Mouse (Mus musculus): ENCODE data around the gene Chst8.

Gene Chst8

DNA sequence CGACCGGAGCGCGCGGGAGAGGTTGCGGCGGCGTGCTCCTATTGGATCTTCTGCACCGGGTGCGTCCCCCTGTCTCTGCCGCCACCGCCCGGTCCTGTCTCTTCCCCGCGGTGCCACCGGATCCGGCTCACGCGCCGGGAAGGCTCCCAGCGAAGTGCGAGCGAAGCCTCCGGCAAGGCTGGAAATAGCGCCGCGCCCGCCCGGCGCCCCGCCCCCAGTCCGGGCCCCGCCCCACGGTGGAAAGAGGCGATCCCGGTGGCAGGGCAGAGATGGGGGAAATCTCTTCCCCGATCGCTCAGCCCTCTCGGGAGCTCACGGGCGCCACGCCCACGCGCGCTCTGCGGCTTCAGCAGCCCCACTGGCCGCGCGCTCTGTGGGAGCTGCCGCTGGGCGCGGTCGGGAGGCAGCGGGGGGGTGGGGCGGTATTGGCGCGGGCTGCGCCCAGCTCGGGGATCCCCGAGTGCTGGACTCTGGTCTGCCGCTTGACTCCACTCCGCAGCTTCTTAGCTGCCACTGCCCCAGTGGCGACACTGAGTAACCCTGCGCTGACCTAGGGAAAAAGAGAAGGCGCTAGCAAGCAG is at the start of gene Chst8:
Gene Chst8 (minus strand): TSS at position 181 of the 581 bp plus-strand sequence.
- peak; percentile 66 for DNase-seq

DNA sequence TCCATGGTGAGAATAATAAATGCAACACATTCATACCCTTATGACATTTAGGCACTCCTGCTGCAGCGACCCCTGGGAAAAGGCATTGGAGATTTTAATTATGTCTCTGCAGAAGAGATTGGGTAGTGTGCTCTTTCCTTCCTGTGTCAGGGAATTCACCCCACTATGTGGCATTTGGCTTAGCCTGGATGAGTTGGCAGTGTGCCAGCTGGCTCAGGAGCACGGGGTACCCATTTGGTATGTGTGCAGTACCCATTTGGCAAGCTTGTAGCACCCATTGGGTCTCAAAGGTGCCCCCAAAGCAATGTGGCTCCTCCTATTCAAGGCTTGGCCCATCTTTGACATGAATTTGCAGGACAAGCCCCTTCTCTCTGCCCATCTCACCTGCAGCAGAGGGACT is 45.8 kb upstream of the Chst8 start:
- DNase-seq = peak; percentile 17

DNA sequence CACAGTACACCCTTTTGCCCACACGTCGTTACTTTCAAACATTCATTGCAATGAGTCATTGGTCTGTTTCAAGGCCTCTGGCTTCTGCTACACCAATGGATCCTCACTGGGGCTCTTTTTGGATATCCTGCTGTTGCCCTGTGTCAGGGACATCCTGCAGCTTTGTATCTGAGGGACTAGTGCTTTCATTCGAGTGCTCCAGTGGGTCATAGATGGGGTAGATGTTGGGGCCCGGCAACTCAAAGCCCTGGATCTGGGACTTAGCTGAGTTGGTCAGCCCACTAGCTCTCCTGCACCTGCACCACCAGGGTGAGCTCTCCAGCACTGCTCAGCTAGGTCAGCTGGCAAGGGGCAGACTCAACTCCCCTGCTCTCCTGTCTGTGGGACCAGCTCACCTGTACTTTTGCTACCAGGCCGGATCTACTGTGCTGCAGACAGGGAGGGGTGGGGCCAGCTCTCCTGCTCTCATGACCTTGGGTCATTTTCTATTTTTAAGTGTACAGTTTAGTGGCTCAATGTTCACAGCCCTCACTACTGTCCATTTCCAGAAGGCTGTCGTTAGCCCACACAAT is 42.4 kb upstream of the Chst8 start:
- DNase-seq = no peak

DNA sequence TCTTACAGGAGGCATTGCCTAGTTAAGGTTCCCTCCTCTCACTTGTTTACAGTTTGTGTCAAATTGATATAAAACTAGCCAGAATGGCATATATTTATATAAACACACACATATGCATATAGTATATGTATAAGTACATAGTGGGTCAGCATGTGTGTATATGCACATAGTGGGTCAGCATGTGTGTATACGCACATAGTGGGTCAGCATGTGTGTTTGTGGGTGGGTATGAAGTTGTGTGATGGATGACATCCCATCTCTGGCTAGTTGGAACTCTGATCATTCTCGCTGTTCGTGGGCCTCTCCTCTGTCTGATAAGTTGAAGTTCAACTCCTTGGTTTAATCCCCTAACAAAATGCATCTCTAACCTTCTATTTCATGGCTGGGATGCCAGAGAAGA is 40.9 kb upstream of the Chst8 start:
- no peak for DNase-seq

DNA sequence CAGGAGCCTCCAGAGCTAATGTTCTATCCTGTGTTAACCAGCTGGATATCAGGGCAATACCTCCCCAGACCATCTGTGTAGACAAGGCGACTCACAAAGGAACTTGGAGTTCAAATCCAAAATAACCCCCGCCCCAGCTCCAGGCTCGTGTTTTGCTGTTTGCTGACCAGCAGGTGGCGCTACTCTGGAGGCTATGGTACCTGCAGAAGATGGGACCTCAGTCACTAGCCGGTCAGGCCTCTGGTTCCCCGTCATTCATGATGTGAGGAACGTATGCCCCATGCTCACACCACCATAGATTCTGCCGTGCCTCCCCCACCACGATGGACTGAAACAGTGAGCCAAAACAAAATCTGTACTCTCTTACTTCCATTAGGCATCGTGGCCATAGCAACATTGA is 37.1 kb upstream of the Chst8 start:
- DNase-seq = no peak

DNA sequence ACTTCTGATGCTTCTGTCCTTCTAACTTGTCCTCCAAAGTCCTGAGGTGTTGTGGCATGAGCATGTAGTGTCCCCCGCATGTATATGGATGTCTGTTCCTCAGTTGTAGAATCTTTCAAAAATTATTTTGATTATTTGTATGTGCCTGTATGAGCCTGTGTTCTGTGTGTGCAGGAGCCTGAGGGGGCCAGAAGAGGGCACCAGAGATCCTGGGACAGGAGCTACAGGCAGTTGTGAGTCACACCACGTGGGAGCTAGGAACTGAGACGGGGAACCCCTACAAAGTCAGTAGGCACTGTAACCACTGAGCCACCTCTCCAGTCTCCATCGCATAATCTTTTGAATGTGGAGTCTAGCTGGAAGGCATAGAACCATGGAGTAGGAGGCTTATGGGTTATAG is 36.3 kb upstream of the Chst8 start:
- DNase-seq = no peak

DNA sequence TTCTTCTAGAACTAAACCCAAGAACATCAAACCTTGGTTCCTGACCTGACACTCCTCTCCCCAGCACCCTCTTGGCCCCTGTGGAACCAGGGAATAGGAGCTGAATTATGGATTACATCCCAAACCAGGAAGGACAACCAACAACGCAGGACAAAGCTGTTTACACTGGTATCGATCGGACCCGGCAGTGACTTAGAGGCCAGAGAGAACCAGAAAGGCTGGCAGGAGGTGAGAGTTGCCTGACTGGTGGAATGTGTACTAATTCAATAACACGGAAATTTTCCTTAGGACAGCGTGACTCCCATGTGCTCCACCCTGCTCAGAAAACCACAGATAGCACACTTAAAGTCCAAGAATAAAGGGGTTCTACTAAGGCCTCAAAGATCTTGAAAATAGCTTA is 35.4 kb upstream of the Chst8 start:
- DNase-seq = no peak

DNA sequence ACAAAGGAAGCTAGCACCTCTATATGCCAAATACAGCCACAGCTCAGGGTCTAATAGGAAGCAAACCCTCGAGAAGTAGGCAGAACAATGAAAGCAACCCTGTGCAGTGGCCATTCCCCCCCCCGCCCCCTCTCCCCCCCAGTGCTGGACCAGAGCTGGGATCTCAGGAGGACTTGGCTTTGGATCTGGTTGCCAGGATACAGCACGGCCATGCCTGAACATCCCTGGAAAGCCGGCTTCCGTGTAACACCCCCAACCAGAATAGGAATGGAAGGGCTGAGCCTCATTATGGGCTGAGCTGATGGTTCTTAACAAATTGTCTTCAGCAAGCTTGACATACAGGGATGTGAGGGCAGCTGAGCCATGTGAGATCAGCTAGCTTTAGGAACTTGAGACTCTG is 34.9 kb upstream of the Chst8 start:
- no peak for DNase-seq

DNA sequence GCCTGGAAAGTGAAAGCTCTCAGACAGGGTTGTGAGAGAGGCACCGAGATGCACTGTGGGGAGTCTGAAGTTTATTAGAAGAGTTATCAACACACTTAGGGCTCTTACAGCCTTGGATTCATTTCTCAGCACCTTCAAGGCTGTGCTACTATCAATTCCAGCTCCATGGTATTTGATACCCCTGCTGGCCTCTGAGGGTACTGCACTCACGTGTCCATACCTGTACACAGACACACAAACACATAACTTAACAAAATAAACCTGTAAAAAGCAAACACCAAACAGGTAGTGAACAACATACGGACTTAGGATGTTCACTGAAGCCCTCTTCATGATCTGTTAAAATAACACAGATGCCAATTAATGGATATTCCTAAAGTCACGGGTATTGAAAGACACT is 26.2 kb upstream of the Chst8 start:
- no peak for DNase-seq

DNA sequence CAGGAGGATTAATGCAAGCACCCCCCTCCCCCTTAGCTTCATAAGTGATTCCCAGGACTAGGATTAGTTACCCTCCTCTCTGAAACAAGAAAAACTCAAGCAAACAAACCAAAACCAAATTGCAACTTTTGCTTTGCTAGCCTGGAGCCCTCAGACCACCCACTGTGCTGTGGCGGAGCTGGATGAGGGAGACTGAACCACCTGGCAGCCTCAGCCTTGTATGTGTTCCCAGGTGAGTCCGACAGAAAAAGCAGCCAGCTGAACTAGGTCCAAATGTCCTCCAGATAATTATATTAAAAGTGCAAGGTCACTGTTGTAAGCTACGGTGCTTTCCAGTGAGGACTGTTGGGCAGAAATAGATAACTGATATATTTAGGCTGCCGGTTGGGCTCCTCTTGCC is 25.7 kb upstream of the Chst8 start:
- DNase-seq = no peak

DNA sequence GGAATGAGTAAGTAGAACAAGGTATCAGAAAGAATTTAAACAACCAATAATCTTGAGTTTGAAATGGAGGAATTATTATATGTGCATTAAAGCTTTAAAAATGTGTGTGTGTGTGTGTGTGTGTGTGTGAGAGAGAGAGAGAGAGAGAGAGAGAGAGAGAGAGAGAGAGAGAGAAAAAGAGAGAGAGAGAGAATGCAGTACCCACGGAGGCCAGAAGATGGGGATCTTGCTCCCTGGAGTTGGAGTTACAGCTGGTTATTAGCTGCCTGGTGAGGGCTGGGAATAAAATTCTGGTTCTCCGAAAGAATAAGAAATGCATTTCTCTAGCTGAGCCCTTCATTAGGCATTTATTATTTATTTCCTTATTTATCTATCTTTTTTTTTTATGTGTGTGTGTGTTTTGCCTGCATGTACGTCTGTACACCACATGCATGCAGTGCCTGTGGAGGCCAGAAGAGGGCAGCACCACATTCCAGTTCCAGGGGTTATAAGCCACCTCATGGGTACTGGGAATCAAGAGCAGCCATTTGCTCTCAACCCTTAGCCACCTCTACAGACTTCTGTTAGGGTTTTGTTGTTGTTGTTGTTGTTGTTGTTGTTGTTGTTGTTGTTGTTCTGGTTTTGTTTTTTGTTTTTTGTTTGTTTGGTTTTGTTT is 13.9 kb upstream of the Chst8 start:
- no peak for DNase-seq

DNA sequence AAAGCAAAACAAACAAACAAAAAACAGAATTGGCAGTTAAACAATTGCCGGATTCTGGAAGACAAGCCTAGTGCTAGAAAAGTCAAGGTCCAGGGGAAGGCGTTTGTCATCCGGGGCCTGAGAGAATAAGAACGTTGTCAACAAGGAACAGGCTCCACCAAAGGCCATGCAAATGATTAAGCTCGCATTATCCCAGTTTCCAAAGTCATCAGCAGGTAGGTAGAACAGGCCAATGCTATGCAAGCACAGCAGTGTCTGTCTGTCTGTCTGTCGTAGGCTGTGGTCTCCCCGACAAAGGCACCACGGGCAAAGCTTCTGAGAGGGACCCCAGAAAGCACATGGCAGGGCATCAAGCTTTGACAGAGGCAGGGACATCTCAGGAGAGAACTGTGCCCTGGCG is 9.1 kb upstream of the Chst8 start:
- DNase-seq = no peak

DNA sequence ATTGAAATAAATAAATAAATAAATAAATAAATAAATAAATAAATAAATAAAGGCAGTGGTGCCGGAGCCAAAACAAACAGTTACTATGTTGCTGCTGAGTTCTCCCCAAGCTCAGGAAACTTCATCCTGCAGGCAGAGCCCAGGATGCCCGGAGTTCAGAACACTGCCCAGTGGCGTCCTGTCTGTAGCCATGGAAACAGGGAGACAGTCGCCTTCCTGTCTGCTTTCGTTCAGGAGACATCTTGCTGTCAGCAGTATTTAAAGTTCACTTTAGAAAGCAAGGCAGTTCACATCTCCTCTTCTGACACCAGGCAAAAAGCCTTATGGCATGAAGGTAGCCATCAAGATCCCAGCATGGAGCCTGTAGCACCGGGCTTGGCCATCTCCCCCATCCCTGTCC is 8.0 kb upstream of the Chst8 start:
- no peak for DNase-seq

DNA sequence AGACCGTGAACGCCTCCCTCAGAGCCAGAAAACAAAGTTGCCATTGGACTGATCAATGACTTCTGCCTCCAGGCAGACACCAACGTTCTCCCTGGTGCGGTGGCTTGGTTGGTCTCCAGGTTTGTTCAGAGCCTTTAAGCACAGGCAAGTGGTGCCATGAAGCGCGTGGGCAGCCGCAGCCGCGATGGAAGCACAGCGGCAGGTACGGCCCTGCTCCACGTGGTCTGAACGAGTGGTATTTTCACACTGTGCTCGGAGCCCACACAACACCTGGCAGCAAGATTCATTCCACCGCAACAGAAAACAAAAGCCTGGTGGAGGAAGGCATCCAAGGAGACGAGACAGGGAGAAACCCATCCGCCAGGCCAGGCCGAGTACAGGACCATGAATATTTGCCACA is 7.3 kb upstream of the Chst8 start:
- DNase-seq = no peak

DNA sequence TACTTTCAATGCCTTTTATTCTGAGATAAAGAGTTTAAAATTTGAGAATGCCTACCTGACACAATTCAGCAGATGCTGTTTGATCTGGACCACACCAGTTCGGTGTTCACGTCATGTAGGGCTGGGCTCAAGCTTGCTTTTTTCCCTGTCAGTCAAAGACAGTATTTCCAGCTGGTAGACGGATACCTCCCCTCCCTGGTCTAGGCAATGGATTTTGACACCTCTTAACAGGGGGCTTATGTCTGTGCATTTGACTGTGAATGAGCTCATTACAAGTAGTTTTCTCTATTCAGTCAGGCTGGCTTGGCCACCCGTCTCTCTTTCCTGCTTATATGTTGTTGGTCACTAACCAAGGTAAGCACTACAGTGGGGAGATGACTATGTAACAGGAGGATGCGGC is 6.1 kb upstream of the Chst8 start:
- DNase-seq = no peak

DNA sequence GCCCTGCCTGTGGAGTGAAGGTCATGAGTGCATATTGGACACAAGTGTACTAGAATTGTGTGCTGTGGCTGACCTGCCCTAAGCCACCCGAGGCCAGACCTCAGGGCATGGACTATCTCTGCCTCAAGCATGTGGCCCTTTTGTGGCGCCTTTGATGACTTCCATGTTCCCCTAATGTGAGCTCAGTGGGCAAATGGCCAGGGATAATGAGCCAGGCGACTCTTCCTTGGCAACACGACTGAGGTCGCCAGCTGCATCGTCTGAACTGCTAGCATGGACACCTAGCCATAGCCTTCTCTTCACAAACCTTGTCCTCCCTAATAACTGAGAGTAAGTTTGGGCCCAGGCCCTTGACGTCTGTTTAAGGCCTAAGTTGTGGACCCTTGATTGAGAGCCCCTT is 4.5 kb upstream of the Chst8 start:
- DNase-seq = no peak

DNA sequence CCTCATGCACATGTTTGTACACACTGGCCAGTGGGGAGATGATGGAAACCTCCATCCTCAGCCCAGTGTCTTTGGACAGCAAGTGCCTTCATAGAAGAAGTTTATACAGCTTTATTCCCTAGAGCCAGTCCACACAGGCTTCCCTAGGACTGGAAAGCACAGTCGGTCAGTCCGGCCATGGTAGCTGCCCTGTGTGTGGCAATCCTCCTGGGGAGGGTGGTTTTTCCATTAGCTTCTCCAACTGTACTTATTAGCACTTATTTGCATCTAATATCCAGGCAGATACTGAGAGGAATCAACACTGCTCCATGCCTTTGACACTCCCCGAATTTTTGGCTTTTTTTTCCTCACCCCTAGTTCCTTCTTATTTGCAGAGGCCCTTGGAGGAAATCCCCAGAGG is 2.3 kb upstream of the Chst8 start:
- DNase-seq = no peak

DNA sequence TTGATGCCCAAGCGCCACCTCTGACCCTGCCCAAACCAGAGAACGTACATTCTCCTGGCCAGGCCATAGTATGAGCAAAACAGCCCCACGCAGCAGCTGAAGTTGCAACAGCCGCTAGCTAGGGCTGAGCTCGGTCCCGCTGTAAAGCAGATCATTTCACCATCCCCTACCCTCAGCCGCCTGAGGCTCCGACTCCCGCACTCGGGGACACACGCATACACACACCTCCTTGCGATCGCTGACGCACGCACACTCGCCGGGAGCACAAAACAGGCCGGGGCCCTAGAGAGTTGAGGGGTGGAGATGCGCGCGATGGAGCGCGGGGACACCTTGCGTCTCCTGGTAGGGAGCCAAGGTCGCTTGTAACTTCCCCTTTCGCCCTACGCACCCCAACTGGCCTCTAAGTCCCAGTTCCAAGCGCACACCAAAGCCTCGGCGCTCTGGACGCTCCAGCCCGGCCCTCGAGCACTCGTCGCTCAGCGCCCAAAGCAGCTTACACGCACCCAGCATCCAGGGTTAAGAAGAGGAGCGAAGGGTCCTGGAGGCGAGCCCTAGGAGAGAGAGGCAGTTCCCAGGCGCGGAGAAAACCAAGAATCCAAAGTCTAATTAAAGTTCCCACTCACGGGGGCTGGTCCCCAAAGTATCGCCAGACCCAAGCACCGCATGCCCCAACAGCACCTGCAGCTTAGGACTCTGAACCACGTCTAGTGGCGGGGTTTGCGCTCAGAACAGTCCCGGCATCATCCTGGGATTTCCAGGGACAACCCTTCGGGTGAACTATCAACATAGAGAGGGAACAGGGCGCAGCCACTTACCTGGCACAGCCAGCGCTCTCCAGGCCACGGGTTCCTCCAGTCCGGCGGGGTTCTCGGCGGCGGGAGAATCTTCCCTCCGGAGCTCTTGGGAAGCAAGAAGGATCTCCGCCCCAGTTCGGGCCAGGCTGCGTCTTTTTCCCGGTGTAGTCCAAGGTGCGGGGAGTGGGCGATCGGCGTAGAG is 682 bp downstream of the Chst8 start:
- peak; percentile 18 for DNase-seq

DNA sequence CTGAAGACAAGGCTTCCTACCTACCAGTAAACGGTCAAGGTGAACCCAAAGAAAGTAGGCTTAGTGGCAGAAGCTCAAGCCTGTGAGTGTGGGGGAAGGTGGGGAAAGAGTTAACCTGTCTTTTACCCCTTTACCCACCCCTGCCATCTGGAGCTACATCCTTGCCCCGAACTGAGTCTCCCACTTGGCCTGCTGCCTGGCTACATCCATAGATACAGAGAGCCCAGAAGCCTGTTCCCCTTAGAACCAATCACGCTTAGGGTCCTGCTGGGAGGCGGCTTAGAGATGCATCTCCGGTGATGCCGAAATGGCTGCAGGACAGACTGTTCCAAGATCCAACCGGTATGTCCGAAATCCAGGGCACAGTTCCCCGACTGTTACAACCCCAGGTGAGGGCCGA is 1.5 kb downstream of the Chst8 start:
- DNase-seq = no peak

DNA sequence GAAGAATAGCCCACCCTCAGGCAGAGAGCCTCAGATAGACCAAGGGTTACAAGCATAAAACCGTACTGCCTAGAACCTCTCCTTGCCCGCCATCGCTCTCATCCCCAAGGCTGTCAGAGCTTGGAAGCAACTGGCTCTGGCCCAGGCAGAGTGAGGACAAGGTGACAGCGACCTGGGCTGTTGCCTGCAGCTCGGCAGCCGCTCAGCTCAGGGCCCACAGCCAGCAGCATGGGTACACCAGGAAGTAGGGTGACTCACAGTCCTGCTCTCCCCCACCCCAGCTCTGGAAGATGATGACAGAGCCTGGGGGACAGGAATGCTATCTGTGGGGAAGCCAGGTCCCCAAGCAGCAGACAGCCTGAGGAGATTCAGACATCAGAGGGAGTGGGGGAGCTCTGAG is 6.2 kb downstream of the Chst8 start:
- peak; percentile 55 for DNase-seq

DNA sequence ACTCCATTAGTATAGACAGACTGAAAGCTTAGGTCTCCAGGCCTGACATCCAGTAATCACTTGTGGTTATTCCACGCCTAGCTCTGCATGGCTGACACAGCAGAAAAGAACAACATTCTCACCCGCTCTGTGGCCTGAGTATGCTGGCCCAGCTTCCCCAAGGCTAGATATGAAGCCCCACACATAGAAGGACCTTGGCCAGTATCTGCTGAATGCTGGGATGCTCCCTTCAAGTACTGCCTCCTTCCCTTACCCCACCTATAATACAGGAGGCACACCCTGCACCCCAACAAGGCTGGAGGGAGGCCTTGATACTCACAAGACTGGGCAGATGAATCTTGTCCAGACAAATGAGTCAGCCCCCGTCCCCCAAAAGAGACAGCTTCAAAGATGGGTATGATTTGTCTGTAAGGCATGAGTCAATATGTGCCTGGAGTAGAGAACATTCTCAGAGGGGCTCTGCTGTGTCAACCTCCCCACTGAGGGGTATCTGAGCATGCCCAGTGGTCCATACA is 6.8 kb downstream of the Chst8 start:
- DNase-seq = no peak

DNA sequence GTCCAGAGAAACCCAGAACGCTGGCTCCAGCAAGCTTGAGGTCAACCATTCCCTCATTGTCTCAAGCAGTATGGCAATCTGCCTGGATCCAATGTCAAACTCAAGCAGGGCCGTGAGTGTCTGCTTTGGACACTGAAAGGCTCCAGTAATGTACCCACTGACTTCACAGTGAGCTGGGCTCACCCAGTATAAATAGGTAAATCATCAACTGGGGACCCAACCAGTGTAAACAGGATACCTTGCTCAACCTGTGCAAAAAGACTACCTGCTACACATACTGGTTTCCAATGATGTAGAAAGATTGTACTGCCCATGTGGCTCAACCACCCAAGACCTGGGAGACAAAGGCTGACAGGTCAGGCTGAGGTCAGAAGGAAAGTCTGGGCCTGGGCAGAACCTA is 7.5 kb downstream of the Chst8 start:
- DNase-seq = no peak

DNA sequence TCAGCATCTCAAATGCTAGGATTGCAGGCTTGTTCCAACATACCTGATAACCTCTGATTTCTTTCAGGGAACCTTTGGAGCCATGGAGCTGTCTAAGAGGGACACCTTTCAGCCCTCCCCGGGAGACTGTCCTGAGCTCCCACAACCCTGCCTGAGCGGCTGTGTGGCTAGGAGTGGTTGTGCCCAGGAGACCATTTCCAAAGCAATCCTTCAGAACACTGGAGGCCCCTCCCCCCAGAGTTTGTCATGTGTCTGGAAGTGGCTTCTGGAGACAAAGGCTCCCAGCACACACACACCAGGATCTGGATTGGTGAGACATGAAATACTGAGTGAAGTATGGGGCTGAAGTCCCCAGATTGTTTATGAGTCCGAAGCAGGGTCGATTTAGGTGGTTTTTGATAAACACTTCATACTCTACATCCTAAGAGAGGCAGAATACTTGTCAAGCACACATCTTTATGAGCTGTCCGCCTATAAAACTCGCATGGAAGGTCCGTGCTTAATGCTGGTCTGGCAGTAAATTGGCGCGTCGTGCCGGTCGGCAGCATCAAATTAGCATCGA is 12.5 kb downstream of the Chst8 start:
- DNase-seq = no peak

Data from right cerebral cortex, postnatal 4 days (tissue).